Comparison of ENCODE assay signal across 10 mouse cellular contexts in the genomic region with DNA sequence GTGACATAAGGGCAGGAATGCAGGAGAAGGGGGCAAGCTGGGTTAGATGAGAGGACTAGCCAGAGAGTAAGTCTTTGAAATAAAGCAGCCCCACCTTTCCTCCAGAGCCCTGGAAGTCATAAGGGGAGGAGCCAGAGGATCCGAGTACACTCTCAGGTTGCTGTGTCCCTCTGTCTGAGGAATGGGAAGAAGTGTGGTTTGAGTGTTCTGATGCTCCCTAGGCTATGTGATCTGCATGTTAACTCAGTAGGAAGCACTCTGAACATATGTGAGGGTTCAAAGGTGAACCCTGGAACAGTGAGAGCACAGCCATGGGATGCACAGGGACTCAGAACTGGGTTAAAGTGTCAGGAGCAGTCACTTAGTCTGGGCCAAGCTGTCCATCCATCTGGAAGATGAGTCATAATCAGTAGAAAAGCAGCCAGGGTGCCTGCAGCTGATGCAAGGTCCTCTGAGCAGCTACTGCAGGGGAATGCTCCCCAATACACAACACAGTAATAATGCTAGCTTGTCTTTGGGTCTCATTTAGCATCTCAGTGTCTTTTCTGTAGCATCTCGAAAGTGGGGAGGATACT. TPM values are rescaled to one million over a fixed set of nuclear protein-coding genes. Genes with fewer than 3 reads are reported as not detected.
A peak's percentile ranks its signal among the peaks of the same experiment; 100 is the strongest.
DNase-seq lines count a peak whose midpoint lies in the region; ATAC-seq and TF ChIP-seq lines count a peak whose summit lies in the region.
"Had no signal": no experiment of that assay in that cellular context is flagged by ENCODE, and none has a peak within 500 bp of the region (broad histone marks: within the 10 kb centered on the region; RNA-seq: fewer than 3 reads in every experiment).

No protein-coding gene starts in this region.

- no peak for TF ChIP-seq CTCF in stomach, postnatal 0 days (IDR thresholded peaks at IDR 0.05; ENCODE audit: low read depth)

- H3K4me3 ChIP-seq in megakaryocyte, embryonic 14.5 days (replicated peaks) = peak overlapping the region; percentile 91
- H3K4me3 ChIP-seq in liver, embryonic 15.5 days (replicated peaks) = no peak overlapping the region
- H3K4me3 ChIP-seq in stomach, postnatal 0 days (ENCODE audit: low read depth, low read length) = no peak overlapping the region; the same call in 1 of the 2 replicates
- H3K4me3 ChIP-seq: midbrain, embryonic 12.5 days had no signal

- H3K9me3 ChIP-seq in megakaryocyte, embryonic 14.5 days = no peaks in the 10 kb centered on the region
- H3K9me3 ChIP-seq in liver, embryonic 15.5 days (replicated peaks) = no peaks in the 10 kb centered on the region
- no peaks in the 10 kb centered on the region for H3K9me3 ChIP-seq in stomach, postnatal 0 days (ENCODE audit: control insufficient read depth, low read length)
- H3K9me3 ChIP-seq: midbrain, embryonic 12.5 days had no signal

- no peaks in the 10 kb centered on the region for H3K27me3 ChIP-seq in megakaryocyte, embryonic 14.5 days (replicated peaks)
- H3K27me3 ChIP-seq in liver, embryonic 15.5 days = no peaks in the 10 kb centered on the region
- H3K27me3 ChIP-seq in stomach, postnatal 0 days (ENCODE audit: control insufficient read depth, insufficient read depth, low read length) = no peaks in the 10 kb centered on the region
- H3K27me3 ChIP-seq: midbrain, embryonic 12.5 days had no signal

- TF ChIP-seq EP300 in stomach, postnatal 0 days (optimal IDR thresholded peaks at IDR 0.05) = no peak

- peaks cover 38% of the 10 kb centered on the region for H3K36me3 ChIP-seq in megakaryocyte, embryonic 14.5 days (replicated peaks; ENCODE audit: low read length)
- H3K36me3 ChIP-seq in liver, embryonic 15.5 days (replicated peaks) = no peaks in the 10 kb centered on the region
- no peaks in the 10 kb centered on the region for H3K36me3 ChIP-seq in stomach, postnatal 0 days (ENCODE audit: control insufficient read depth, insufficient read depth, low read length)
- H3K36me3 ChIP-seq: midbrain, embryonic 12.5 days had no signal

- no peak overlapping the region for H3K9ac ChIP-seq in liver, embryonic 15.5 days
- no peak overlapping the region for H3K9ac ChIP-seq in stomach, postnatal 0 days (ENCODE audit: low read length)
- H3K9ac ChIP-seq: midbrain, embryonic 12.5 days had no signal

- peak overlapping the region; percentile 91 for H3K27ac ChIP-seq in liver, embryonic 15.5 days (replicated peaks)
- no peak overlapping the region for H3K27ac ChIP-seq in stomach, postnatal 0 days (replicated peaks)
- H3K27ac ChIP-seq: midbrain, embryonic 12.5 days had no signal

- 58% methylated on average over 2 of the region's 2 CpGs for WGBS in liver, embryonic 15.5 days (ENCODE audit: insufficient replicate concordance)
- 47% methylated on average over 2 of the region's 2 CpGs for WGBS in stomach, postnatal 0 days

- H3K4me1 ChIP-seq in megakaryocyte, embryonic 14.5 days = peaks cover 51% of the 10 kb centered on the region
- peaks cover 32% of the 10 kb centered on the region for H3K4me1 ChIP-seq in liver, embryonic 15.5 days (replicated peaks)
- H3K4me1 ChIP-seq in stomach, postnatal 0 days (replicated peaks; ENCODE audit: control insufficient read depth, insufficient read depth) = peaks cover 3% of the 10 kb centered on the region; the same call in 1 of the 2 replicates

- peak overlapping the region; percentile 87; the same call in 1 of the 2 replicates for H3K4me2 ChIP-seq in liver, embryonic 15.5 days
- H3K4me2 ChIP-seq in stomach, postnatal 0 days (replicated peaks; ENCODE audit: low read depth) = no peak overlapping the region

- no peak for ATAC-seq in megakaryocyte, adult 5-6 weeks (ENCODE audit: poor library complexity, severe bottlenecking)
- ATAC-seq in liver, embryonic 15.5 days (ENCODE audit: insufficient read depth) = no peak
- 0 out of 2 replicates have a peak, but pooled peaks have one; percentile 13 for ATAC-seq in stomach, postnatal 0 days (ENCODE audit: low FRiP score, low TSS enrichment)

- DNase-seq in heart, adult 11 months = peak; percentile 91
- no peak for DNase-seq in heart, postnatal 4 days
- no peak for DNase-seq in stomach, postnatal 0 days (ENCODE audit: low spot score)
- DNase-seq in c-Kit-positive CD71-positive TER-119-positive erythroid progenitor cells, embryonic 14.5 days (ENCODE audit: low spot score) = no peak
- no peak for DNase-seq in kidney, adult 11 months
- DNase-seq: layer of hippocampus, adult 9-11 months had no signal

RNA-seq across cellular contexts. Expression of a gene that starts 2.5 kb away (rescaled TPM):
- total RNA-seq in heart, postnatal 4 days (2021) = 1 to 10 TPM; 6.8 TPM
- polyA plus RNA-seq in megakaryocyte, embryonic 14.5 days (2012; ENCODE audit: insufficient read depth, low replicate concordance) = 0.55 TPM in 1 of 2 replicates, not detected in the other
- 2.7 and 4.2 TPM in 2 replicates for total RNA-seq in megakaryocyte, adult 5-6 weeks (2015)
- total RNA-seq in megakaryocyte, adult 5-6 weeks (2017) = 1.9 TPM in 2 replicates
- 1.8 and 1.9 TPM in 2 replicates for polyA plus RNA-seq in liver, embryonic 15.5 days (2015; fragmentation: Nextera tagmentation; extraction: Ambion mirVana)
- polyA plus RNA-seq in stomach, postnatal 0 days (2015; fragmentation: Nextera tagmentation; extraction: Ambion mirVana) = 5.5 and 6.3 TPM in 2 replicates

RNA-seq across cellular contexts. Expression of a gene that starts 21.6 kb away (rescaled TPM):
- under 1 TPM; 0.26 to 0.99 TPM for total RNA-seq in heart, postnatal 4 days (2021)
- polyA plus RNA-seq in megakaryocyte, embryonic 14.5 days (2012; ENCODE audit: insufficient read depth, low replicate concordance) = 0.12 TPM in 1 of 2 replicates, not detected in the other
- 0.27 TPM in 1 of 2 replicates, not detected in the other for total RNA-seq in megakaryocyte, adult 5-6 weeks (2015)
- total RNA-seq in megakaryocyte, adult 5-6 weeks (2017) = not detected in 2 replicates
- not detected in 2 replicates for polyA plus RNA-seq in liver, embryonic 15.5 days (2015; fragmentation: Nextera tagmentation; extraction: Ambion mirVana)
- 2.7 and 4.9 TPM in 2 replicates for polyA plus RNA-seq in stomach, postnatal 0 days (2015; fragmentation: Nextera tagmentation; extraction: Ambion mirVana)

RNA-seq across cellular contexts. Expression of a gene that starts 40.6 kb away (rescaled TPM):
- total RNA-seq in heart, postnatal 4 days (2021) = 10 to 100 TPM; 21.8 to 25.0 TPM
- 0.19 TPM in 1 of 2 replicates, not detected in the other for polyA plus RNA-seq in megakaryocyte, embryonic 14.5 days (2012; ENCODE audit: insufficient read depth, low replicate concordance)
- 1.6 and 1.7 TPM in 2 replicates for total RNA-seq in megakaryocyte, adult 5-6 weeks (2015)
- 1.9 and 7.2 TPM in 2 replicates for total RNA-seq in megakaryocyte, adult 5-6 weeks (2017)
- 4.6 and 5.4 TPM in 2 replicates for polyA plus RNA-seq in liver, embryonic 15.5 days (2015; fragmentation: Nextera tagmentation; extraction: Ambion mirVana)
- polyA plus RNA-seq in stomach, postnatal 0 days (2015; fragmentation: Nextera tagmentation; extraction: Ambion mirVana) = 7.7 and 9.5 TPM in 2 replicates
